Comparison of ENCODE assay signal across 26 mouse cellular contexts in genomic region chr2:143024226-143024625, GRCm38 (mm10). TPM values are rescaled to one million over a fixed set of nuclear protein-coding genes. Genes with fewer than 3 reads are reported as not detected.
DNase-seq lines count a peak whose midpoint lies in the region; ATAC-seq lines count a peak whose summit lies in the region.
"Had no signal": no experiment of that assay in that cellular context is flagged by ENCODE, and none has a peak within 500 bp of the region (broad histone marks: within the 10 kb centered on the region; RNA-seq: fewer than 3 reads in every experiment).

No protein-coding gene starts in this region.

- peak; percentile 10 for DNase-seq in 416B (ENCODE audit: low read depth)
- DNase-seq in heart, adult 9 months (ENCODE audit: low spot score in 2 of 2): no peak
- DNase-seq: adrenal gland, adult 8-10 months; adrenal gland, postnatal 14 days; adrenal gland, postnatal 36 days; B cell, adult 2 months; cerebellum, adult 11-12 months; cerebellum, adult 8-10 months; cerebellum, adult 9-11 months; cerebellum, postnatal 14 days; cerebellum, postnatal 36 days had no signal

- no peak overlapping the region for H3K9ac ChIP-seq in forebrain, embryonic 12.5 days
- H3K9ac ChIP-seq: embryonic facial prominence, embryonic 12.5 days had no signal

- WGBS in forebrain, embryonic 12.5 days: 84% methylated on average over 4 of the region's 4 CpGs

- H3K36me3 ChIP-seq in forebrain, embryonic 12.5 days (replicated peaks): no peaks in the 10 kb centered on the region
- H3K36me3 ChIP-seq: embryonic facial prominence, embryonic 10.5 days; embryonic facial prominence, embryonic 12.5 days; G1E had no signal

- no peak overlapping the region for H3K27ac ChIP-seq in forebrain, embryonic 12.5 days
- H3K27ac ChIP-seq: embryonic facial prominence, embryonic 10.5 days; embryonic facial prominence, embryonic 12.5 days had no signal

- no peaks in the 10 kb centered on the region for H3K9me3 ChIP-seq in forebrain, embryonic 12.5 days
- H3K9me3 ChIP-seq: embryonic facial prominence, embryonic 10.5 days; embryonic facial prominence, embryonic 12.5 days; G1E had no signal

- H3K4me3 ChIP-seq in forebrain, embryonic 12.5 days (replicated peaks): no peak overlapping the region
- H3K4me3 ChIP-seq: embryonic facial prominence, embryonic 10.5 days; embryonic facial prominence, embryonic 12.5 days had no signal

- no peaks in the 10 kb centered on the region for H3K4me1 ChIP-seq in forebrain, embryonic 12.5 days
- H3K4me1 ChIP-seq: embryonic facial prominence, embryonic 10.5 days had no signal

- no peak overlapping the region for H3K4me2 ChIP-seq in forebrain, embryonic 12.5 days
- H3K4me2 ChIP-seq: embryonic facial prominence, embryonic 12.5 days had no signal

- no peaks in the 10 kb centered on the region for H3K27me3 ChIP-seq in forebrain, embryonic 12.5 days
- H3K27me3 ChIP-seq: CH12.LX; embryonic facial prominence, embryonic 12.5 days; Patski had no signal

- ATAC-seq in common myeloid progenitor, adult 5-6 weeks (replicated peaks; ENCODE audit: low read depth, poor library complexity, severe bottlenecking): peak; percentile 86
- ATAC-seq in megakaryocyte progenitor cell, adult 5-6 weeks (replicated peaks; ENCODE audit: poor library complexity): peak; percentile 68
- no peak for ATAC-seq in forebrain, embryonic 12.5 days (ENCODE audit: low FRiP score)
- ATAC-seq: activated CD4-positive, CD25-positive, alpha-beta regulatory T cell, adult 4 months; CD4-positive, CD25-positive, alpha-beta regulatory T cell, adult 4 months; forebrain, embryonic 14.5 days; forebrain, embryonic 16.5 days had no signal

RNA-seq across cellular contexts. Expression of gene Snrpb2, which starts 38.6 kb away (rescaled TPM):
- 143 and 165 TPM in 2 replicates for total RNA-seq in common myeloid progenitor, adult 5-6 weeks (2017)
- total RNA-seq in megakaryocyte progenitor cell, adult 5-6 weeks (2015): 120 and 156 TPM in 2 replicates
- 118 and 121 TPM in 2 replicates for total RNA-seq in megakaryocyte progenitor cell, adult 5-6 weeks (2017)
- polyA plus RNA-seq in forebrain, embryonic 12.5 days (2016; fragmentation: Nextera tagmentation; extraction: Ambion mirVana): 117 and 120 TPM in 2 replicates

RNA-seq across cellular contexts. Expression of gene Otor, which starts 54.0 kb away (rescaled TPM):
- total RNA-seq in common myeloid progenitor, adult 5-6 weeks (2017): not detected in 2 replicates
- total RNA-seq in megakaryocyte progenitor cell, adult 5-6 weeks (2015): not detected in 2 replicates
- not detected in 2 replicates for total RNA-seq in megakaryocyte progenitor cell, adult 5-6 weeks (2017)
- 3.5 and 3.7 TPM in 2 replicates for polyA plus RNA-seq in forebrain, embryonic 12.5 days (2016; fragmentation: Nextera tagmentation; extraction: Ambion mirVana)
- total RNA-seq: adrenal gland, adult 18-20 months; adrenal gland, adult 8-10 months; adrenal gland, postnatal 14 days; adrenal gland, postnatal 36 days; CH12.LX; G1E had no signal
- polyA plus RNA-seq: activated CD4-positive, CD25-positive, alpha-beta regulatory T cell, adult 4 months; CD4-positive, CD25-positive, alpha-beta regulatory T cell, adult 4 months; cortical plate, adult 2 months; frontal cortex, adult 2 months; G1E; Patski had no signal
